Mouse (Mus musculus) lung, postnatal 10 days (tissue): Measurements from ENCODE around the gene Mthfsl.
"Not testable (repeated sequence)": the region's sequence is repeated elsewhere in the genome, so short reads cannot be mapped to it uniquely, and the experiment has no call there.

Experiments used
- DNase-seq: peaks from one replicate; pipeline ENCODE4 v3.0.0; 2021

Gene Mthfsl

GRCm38 (mm10) chr9:88719989-88720537 is at the start of gene Mthfsl:
Gene Mthfsl (minus strand): TSS chr9:88720296.
- DNase-seq = peak; percentile 56

GRCm38 (mm10) chr9:88769470-88769869 is 49.4 kb upstream of the Mthfsl start:
- DNase-seq = not testable (repeated sequence)

- peak; percentile 58 for DNase-seq
Observed at GRCm38 (mm10) chr9:88746687-88747086, 26.6 kb upstream of the Mthfsl start.

- DNase-seq = not testable (repeated sequence)
Observed at GRCm38 (mm10) chr9:88746046-88746445, 25.9 kb upstream of the Mthfsl start.

- not testable (repeated sequence) for DNase-seq
Observed at GRCm38 (mm10) chr9:88735289-88735688, 15.2 kb upstream of the Mthfsl start.

- peak; percentile 66 for DNase-seq
Observed at GRCm38 (mm10) chr9:88733182-88733581, 13.1 kb upstream of the Mthfsl start.

- DNase-seq = not testable (repeated sequence)
Observed at GRCm38 (mm10) chr9:88732334-88732733, 12.2 kb upstream of the Mthfsl start.

GRCm38 (mm10) chr9:88731728-88732127 is 11.6 kb upstream of the Mthfsl start, which contains the start of gene Bcl2a1d:
Gene Bcl2a1d (minus strand): TSS chr9:88731914.
- not testable (repeated sequence) for DNase-seq

GRCm38 (mm10) chr9:88728311-88728710 is 8.2 kb upstream of the Mthfsl start:
- DNase-seq = not testable (repeated sequence)

GRCm38 (mm10) chr9:88721628-88722027 is 1.5 kb upstream of the Mthfsl start:
- not testable (repeated sequence) for DNase-seq

- DNase-seq = not testable (repeated sequence)
Observed at GRCm38 (mm10) chr9:88719073-88719921, 799 bp downstream of the Mthfsl start.

- not testable (repeated sequence) for DNase-seq
Observed at GRCm38 (mm10) chr9:88718593-88718992, 1.5 kb downstream of the Mthfsl start.

- peak; percentile 68 for DNase-seq
Observed at GRCm38 (mm10) chr9:88718140-88718539, 2.0 kb downstream of the Mthfsl start.

- DNase-seq = not testable (repeated sequence)
Observed at GRCm38 (mm10) chr9:88714515-88714914, 5.6 kb downstream of the Mthfsl start.

GRCm38 (mm10) chr9:88712164-88712749 is 7.8 kb downstream of the Mthfsl start:
- not testable (repeated sequence) for DNase-seq

GRCm38 (mm10) chr9:88710910-88711438 is 9.1 kb downstream of the Mthfsl start:
- DNase-seq = not testable (repeated sequence)

GRCm38 (mm10) chr9:88710439-88710838 is 9.7 kb downstream of the Mthfsl start:
- not testable (repeated sequence) for DNase-seq

- not testable (repeated sequence) for DNase-seq
Observed at GRCm38 (mm10) chr9:88709794-88710193, 10.3 kb downstream of the Mthfsl start.

- no peak for DNase-seq
Observed at GRCm38 (mm10) chr9:88709304-88709703, 10.8 kb downstream of the Mthfsl start.

- DNase-seq = no peak
Observed at GRCm38 (mm10) chr9:88706700-88707099, 13.4 kb downstream of the Mthfsl start.

- not testable (repeated sequence) for DNase-seq
Observed at GRCm38 (mm10) chr9:88705157-88705556, 14.9 kb downstream of the Mthfsl start.

GRCm38 (mm10) chr9:88698746-88699145 is 21.4 kb downstream of the Mthfsl start:
- DNase-seq = not testable (repeated sequence)

- not testable (repeated sequence) for DNase-seq
Observed at GRCm38 (mm10) chr9:88691307-88691706, 28.8 kb downstream of the Mthfsl start.
